Mouse (Mus musculus): Measurements from ENCODE around the gene 4930451I11Rik.

4930451I11Rik gene

GRCm38 (mm10) chr7:126833294-126833693 is 1.9 kb upstream of the 4930451I11Rik start:
- DNase-seq (ENCODE audit: low read depth, low spot score): no peak

GRCm38 (mm10) chr7:126832036-126832598 is 678 bp upstream of the 4930451I11Rik start:
- DNase-seq (ENCODE audit: low read depth, low spot score): peak; percentile 72

GRCm38 (mm10) chr7:126825952-126826351 is 5.5 kb downstream of the 4930451I11Rik start:
- DNase-seq (ENCODE audit: low read depth, low spot score): no peak

- DNase-seq (ENCODE audit: low read depth, low spot score): no peak
Measured at GRCm38 (mm10) chr7:126825403-126825802, 6.0 kb downstream of the 4930451I11Rik start.

- DNase-seq (ENCODE audit: low read depth, low spot score): no peak
Measured at GRCm38 (mm10) chr7:126823940-126824339, 7.5 kb downstream of the 4930451I11Rik start.

GRCm38 (mm10) chr7:126823202-126823711 is 8.2 kb downstream of the 4930451I11Rik start:
- no peak for DNase-seq (ENCODE audit: low read depth, low spot score)

- DNase-seq (ENCODE audit: low read depth, low spot score): no peak
Measured at GRCm38 (mm10) chr7:126822741-126823140, 8.7 kb downstream of the 4930451I11Rik start.

- peak; percentile 75 for DNase-seq (ENCODE audit: low read depth, low spot score)
Measured at GRCm38 (mm10) chr7:126821835-126822511, 9.5 kb downstream of the 4930451I11Rik start.

GRCm38 (mm10) chr7:126818818-126819217 is 12.6 kb downstream of the 4930451I11Rik start:
- no peak for DNase-seq (ENCODE audit: low read depth, low spot score)

- DNase-seq (ENCODE audit: low read depth, low spot score): no peak
Measured at GRCm38 (mm10) chr7:126817595-126817994, 13.8 kb downstream of the 4930451I11Rik start.

GRCm38 (mm10) chr7:126816494-126816893 is 14.9 kb downstream of the 4930451I11Rik start:
- no peak for DNase-seq (ENCODE audit: low read depth, low spot score)

- peak; percentile 34 for DNase-seq (ENCODE audit: low read depth, low spot score)
Measured at GRCm38 (mm10) chr7:126815726-126816222, 15.7 kb downstream of the 4930451I11Rik start.

GRCm38 (mm10) chr7:126809723-126810369 is 21.6 kb downstream of the 4930451I11Rik start:
- DNase-seq (ENCODE audit: low read depth, low spot score): no peak

GRCm38 (mm10) chr7:126808703-126809455 is 22.6 kb downstream of the 4930451I11Rik start:
- DNase-seq (ENCODE audit: low read depth, low spot score): peak; percentile 77

- DNase-seq (ENCODE audit: low read depth, low spot score): peak; percentile 75
Measured at GRCm38 (mm10) chr7:126807405-126807804, 24.0 kb downstream of the 4930451I11Rik start.

- DNase-seq (ENCODE audit: low read depth, low spot score): peak; percentile 68
Measured at GRCm38 (mm10) chr7:126806956-126807355, 24.5 kb downstream of the 4930451I11Rik start.

GRCm38 (mm10) chr7:126803751-126804150 is 27.7 kb downstream of the 4930451I11Rik start:
- DNase-seq (ENCODE audit: low read depth, low spot score): no peak

GRCm38 (mm10) chr7:126803181-126803580 is 28.3 kb downstream of the 4930451I11Rik start:
- DNase-seq (ENCODE audit: low read depth, low spot score): no peak

- DNase-seq (ENCODE audit: low read depth, low spot score): no peak
Measured at GRCm38 (mm10) chr7:126802134-126802889, 29.1 kb downstream of the 4930451I11Rik start.

- DNase-seq (ENCODE audit: low read depth, low spot score): no peak
Measured at GRCm38 (mm10) chr7:126801057-126801422, 30.4 kb downstream of the 4930451I11Rik start.
